Mouse (Mus musculus) gastrocnemius, postnatal 10 days (tissue): Measurements from ENCODE around the gene Mmp25. TPM values are rescaled to one million over a fixed set of nuclear protein-coding genes. Genes with fewer than 3 reads are reported as not detected.

Source experiments
- DNase-seq: peaks from one replicate; pipeline ENCODE4 v3.0.0; 2021; ENCODE audit warnings: mixed read lengths
- total RNA-seq, 2 experiments: library from RNA; stranded (reverse); gene quantifications; 2 replicates each; pipeline ENCODE4 v1.2.3; 2021

Mmp25 gene
- total RNA-seq, 2 experiments from 2014 or later, result 0.35 to 0.43 TPM

DNA sequence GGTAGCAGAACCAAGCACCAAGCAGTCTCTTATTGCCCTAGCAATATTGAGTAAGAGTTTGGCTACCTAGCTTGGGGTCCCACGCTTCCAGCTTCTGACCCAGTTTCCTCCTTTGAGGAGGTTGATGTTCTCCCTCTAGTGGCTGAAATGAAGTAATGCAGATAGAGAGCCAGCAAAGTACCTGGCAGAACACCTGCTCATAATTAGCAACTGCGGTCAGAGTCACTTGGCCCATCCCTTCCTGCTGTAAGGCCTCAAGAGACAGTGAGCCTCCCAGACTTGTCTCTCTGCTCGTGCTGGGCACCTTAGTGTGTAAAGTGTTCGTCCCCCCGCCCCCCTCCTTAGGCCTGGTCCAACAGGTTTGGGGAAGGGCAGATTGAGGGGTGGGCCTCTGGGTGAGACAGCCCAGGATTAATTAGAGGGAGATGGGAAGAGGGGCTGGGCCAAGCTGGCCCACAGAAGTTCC is 19.5 kb upstream of the Mmp25 start:
- DNase-seq, result no peak

DNA sequence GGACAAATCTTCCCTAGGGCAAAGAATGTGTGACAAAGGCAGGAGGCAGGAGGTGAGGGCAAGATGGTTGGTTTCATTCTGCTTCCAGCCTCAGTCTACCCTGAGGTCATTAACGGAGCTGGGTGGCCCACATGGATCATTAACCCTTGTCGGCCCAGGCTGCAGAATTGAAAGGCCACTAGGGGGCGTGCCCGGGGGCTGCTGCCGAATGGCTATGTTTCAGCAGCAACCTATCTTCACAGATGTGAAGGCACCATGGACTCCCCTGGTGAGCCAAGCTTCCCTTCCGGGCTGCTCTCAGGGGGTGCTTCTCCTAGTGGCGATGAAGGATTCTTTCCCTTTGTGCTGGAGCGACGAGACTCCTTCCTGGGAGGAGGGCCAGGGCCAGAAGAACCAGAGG is 16.4 kb upstream of the Mmp25 start:
- no peak for DNase-seq

DNA sequence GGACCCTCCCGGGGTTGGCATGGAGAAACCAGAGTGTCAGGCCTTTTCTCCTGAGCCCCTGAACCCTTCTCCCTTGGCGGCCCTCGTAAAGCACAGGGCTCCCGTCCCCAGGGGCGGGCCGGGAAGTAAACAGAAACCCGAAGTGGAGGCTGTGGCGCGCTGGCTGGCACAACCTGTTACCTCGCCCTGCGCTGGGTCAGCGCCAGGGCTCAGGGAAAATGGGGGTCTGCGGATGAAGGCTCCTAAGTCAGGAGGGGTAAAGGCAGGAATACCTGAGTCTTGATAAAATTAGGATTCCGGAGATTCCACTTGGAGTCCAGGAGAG is 15.8 kb upstream of the Mmp25 start:
- no peak for DNase-seq

DNA sequence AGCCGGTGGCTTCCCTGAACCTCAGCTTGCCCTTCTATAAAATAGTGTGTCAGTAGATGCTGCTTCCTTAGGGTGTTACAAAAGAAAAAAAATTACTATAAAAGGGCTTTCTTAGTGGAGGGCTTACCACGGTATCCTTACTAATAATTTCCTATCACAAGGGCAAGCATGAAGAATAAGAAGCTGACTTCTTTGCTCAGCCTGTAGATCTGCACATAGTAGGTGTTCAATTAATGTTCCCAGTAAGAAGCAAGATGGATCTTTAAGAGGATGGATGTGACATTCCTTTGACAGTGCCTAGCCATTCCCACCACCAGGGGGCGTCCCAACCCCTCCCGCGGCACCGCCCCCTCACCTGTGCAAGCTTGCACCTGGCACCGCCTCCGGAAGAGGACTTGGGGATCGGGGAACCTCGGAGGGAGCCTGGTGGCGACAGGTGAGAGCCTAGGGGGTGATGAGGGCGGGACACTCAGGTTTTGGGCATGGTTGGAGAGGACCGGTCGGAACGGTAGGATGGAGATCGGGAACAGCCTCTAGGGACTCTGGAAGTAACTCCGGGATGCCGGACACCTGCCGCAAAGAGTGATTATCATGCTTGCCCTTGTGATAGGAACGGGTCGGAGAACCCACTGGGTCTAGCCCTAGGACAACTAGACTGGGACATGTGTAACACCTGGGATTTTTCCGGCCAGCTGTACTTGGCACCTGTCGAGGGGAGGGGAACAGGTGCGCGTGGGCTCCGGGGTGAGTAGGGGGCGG is 15.2 kb upstream of the Mmp25 start, which contains the start of gene Bicdl2:
TSS of gene Bicdl2 (plus strand) at position 390 of the 759 bp plus-strand sequence.
- DNase-seq, result no peak

DNA sequence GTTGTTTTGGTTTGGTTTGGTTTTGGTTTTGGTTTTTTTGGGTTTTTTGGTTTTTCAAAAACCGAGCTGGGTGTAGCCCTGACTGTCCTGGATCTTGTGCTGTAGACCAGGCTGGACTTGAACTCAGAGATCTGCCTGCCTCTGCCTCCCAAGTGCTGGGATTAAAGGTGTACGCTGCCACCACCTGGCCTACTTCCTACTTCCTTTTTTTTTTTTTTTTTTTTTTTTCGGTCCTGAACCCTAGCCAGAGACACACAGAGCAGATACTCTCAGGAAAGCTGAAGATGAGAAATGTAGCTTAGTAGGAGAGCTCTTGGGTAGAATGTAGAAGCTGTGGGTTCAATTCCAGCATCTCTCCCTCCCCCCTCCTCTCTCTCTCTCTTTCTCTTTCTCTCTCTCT is 13.4 kb upstream of the Mmp25 start:
- no peak for DNase-seq

DNA sequence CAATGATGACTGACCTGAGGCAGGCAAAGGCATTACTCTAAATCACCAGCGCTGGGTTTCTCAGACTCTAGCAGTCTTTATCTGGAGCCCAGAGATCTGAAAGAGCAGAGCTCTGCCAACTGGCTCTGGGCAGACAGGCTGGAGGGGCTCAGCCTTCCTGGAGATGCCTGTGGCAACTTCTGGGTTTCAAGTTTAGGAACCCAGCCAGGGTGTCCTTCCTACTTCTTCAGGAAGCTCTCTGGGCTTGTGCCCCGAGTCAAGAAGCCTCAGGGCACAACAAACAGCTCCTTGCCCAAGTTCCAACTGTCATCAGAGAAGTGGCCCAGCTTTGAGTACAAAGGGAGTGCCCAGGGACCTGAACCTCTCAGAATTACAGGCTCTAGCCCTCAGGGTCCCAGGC is 9.3 kb upstream of the Mmp25 start:
- DNase-seq, result no peak

DNA sequence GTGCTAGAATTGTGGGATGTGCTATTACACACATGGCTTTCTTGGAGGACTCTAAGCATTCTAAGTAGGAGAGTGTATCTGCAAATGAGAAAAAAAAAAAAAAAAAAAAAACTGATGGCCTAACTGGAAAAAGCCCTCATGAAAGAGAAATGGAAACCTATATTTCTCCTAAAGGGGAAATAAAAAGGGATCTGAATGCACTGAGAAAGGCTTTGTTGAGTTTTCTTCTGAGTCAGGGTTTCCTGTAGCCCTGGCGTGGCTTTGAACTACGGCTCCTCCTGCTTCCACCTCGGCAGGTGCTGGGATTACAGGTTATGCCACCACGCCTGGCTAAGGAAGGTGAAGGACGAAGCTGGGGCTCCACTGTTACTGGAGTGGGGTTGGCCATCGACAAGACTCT is 8.9 kb upstream of the Mmp25 start:
- DNase-seq, result no peak

DNA sequence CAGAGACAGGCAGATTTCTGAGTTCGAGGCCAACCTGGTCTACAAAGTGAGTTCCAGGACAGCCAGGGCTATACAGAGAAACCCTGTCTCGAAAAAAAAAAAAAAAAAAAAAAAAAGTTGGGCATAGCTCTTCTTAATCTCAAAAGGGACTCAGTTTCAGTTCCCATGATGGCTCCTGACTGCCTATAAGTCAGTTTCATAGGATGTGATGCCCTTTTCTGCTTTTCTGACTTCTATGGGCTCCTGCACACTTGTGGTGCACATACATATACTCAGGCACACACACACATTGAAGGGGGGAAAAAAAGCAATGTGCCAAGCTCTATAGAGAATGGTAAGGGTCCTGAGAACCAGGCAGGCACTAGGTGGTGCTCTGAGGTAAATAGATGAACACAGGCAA is 8.2 kb upstream of the Mmp25 start:
- DNase-seq, result no peak

DNA sequence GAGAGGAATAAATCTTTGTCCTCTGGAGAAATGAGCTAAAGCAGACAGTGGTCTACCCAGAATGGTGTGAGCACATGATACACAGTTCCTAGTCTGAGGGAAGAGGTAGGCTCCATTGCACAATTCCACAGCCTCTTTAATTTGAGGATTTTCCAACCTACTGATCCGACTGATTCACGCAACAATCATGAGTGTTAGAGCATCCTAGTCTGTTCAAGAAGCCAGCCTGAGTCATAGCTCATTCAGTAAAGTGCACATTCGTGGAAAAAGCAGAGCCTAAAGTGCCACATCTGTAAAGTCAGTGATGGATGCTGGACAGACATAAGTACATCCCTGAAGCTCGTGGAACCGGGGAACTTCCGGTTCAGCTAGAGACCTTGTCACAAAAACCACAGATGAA is 6.3 kb upstream of the Mmp25 start:
- DNase-seq, result no peak

DNA sequence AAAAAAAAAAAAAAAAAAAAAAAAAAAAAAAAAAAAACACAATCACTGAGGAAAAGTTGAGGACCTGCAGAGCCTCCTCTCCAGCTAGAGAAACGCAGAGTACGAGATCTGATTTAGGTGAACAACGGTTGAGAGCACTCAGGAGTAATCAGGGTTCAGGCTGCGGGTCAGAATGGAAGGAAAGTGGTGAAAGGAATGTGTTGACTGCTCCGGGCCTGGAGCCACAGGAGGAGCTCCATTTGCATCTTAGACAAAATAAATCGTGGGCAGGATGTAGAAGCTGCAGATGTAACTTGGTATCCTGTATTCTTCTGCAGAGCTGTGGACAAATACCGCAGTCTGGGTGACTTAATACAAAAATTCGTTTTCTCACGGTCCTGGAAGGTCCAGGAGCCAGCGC is 817 bp upstream of the Mmp25 start:
- no peak for DNase-seq

DNA sequence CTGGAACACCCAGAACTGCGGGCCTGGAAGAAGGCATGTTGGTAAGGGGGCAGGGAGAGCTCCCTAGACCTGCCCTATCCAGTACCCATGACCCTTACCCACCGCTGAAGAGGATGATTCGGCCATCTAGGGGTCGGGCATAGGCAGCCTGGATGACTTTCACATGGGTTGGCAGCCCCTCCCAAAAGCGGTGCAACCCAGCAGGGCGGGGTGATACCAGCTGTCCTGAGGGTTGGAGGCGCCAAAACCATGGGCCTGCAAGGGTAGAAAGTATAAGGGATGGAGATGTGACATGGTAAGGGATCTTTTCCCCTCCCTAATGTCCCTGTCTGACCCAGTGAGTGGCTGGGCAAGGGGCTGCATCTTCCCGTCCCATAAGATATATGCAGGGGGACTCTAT is 13.8 kb downstream of the Mmp25 start:
- DNase-seq, result no peak

DNA sequence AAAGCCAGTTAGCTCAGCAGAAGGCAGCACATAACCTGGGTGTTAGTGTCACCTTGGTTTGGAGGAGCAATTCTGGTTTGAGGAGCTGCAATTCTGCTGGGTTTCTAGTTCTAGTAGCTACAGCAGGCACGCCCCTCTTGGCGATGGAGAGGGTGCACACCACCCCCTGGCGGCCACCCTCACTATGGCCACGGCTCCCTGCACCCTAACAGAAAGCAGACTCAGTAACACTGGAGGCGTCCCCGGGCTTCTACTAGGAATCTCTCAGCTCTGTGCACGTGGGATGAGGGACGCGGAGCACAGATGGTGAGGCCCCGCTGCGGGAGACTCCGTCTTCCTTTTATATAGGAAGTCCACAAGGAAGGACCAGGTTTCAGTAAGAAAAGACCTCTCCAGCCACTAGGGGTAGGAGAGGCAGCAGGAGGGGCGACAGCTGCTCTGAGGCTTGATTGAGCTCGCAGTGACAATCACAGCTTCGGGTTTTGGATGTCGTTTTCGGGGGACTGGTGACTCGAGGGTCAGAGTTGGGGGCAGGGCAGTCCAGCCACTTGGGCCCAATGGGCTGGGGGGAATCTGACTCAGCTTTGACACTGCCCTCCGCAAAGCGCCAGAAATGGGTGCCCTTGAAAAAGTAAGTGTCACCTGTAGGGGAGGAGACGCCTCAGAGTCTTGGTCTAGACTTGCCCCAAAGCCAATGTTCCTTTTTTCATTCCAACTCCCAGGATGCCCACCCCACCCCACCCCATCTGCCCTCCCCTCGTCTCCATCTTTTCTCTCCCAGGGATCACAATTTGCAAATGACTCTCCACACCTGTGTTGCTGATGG is 14.7 kb downstream of the Mmp25 start:
- peak; percentile 86 for DNase-seq

DNA sequence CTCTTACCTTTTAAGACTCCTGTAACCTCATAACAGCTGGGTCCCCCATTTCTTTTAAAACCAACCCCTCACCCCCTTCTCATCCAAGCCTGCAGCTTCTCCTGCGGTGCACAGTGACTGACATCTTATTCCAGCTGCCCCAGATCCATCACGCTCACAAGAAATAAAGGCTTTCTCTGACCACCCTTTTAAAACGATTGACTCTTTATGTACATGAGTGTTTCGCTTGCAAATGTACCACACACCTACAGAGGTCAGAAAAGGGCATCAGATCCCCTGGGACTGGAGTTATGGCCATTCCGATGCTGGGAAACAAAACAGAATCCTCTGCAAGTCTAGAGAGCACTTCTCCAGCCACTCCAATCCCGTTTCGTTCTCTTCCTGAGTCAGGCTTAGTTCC is 17.3 kb downstream of the Mmp25 start:
- no peak for DNase-seq

DNA sequence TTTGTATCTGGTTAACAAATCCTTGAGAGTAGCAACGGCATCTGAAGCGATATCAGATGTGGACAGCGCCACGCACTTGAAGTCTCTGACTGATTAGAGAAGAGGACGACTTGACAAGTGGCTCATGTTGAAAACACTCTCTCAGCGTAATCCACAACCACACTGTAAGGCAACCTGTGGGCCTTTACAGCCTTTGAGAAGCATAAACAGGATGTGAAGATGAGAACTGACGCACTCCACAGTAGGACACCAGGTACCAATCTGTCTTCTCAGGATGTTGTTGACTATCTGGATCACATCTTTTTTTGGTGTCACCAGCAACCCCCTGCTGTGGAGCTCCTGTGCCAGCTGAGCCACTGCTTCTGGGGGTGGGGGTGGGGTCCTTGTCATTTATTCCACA is 24.7 kb downstream of the Mmp25 start:
- no peak for DNase-seq

DNA sequence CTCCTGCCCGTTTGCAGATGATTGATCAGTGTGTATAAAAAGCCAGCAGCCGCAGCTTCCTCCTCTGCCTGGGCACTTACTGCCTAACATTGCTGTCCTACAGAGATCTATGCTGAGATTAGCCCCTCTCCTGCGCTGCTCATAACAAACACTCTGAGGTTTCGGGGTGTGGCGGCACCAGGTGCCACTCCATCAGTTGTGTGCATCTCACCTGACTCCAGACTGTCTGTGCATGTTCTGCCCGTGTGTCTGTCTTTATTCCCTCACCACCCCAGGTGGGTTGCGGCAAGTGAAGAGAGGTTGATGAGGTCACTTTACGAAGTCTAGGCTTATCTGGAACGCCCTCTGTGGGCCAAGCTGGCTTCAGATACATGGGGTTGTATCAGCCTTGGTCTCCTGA is 28.0 kb downstream of the Mmp25 start:
- DNase-seq, result no peak

DNA sequence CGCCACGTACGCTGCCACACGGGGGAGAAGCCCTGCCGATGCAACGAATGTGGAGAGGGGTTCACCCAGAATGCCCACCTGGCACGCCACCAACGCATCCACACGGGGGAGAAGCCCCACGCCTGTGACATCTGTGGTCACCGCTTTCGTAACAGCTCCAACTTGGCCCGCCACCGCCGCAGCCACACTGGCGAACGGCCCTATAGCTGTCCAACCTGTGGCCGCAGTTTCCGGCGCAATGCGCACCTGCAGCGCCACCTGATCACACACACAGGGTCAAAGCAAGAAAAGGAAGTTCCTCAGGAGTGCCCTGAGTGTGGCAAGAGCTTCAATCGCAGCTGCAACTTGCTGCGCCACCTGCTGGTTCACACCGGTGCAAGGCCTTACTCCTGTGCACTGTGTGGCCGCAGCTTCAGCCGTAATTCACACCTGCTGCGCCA is 34.7 kb downstream of the Mmp25 start:
- DNase-seq, result peak; percentile 57

DNA sequence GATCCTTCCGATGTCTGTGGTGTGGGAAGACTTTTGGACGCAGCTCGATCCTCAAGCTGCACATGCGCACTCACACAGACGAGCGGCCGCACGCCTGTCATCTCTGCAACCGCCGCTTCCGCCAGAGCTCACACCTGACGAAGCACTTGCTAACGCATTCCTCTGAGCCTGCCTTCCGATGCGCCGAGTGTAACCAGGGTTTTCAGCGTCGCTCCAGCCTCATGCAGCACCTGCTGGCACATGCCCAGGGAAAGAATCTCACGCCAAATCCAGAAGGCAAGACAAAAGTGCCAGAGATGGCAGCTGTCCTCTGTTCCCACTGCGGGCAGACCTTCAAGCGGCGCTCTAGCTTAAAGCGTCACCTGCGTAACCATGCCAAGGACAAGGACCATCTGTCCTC is 35.5 kb downstream of the Mmp25 start:
- no peak for DNase-seq

DNA sequence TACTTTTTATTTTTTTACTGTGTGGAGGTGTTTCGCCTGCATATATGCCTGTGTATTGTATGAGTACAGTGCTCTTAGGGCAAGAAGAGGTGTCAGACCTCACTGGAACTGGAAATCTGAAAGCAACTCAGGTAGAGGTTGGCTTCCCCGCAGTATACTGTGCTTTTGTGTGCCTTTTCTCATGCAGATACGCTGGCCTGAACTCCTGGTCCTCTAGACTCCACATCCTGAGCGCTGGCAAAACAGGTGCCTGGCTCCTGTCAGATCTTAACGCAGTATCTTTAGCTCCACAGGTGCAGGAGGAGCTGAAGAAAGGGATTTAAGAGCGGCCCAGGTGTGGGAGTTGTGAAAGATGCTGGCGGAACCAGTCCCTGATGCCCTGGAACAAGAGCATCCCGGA is 39.9 kb downstream of the Mmp25 start:
- no peak for DNase-seq

DNA sequence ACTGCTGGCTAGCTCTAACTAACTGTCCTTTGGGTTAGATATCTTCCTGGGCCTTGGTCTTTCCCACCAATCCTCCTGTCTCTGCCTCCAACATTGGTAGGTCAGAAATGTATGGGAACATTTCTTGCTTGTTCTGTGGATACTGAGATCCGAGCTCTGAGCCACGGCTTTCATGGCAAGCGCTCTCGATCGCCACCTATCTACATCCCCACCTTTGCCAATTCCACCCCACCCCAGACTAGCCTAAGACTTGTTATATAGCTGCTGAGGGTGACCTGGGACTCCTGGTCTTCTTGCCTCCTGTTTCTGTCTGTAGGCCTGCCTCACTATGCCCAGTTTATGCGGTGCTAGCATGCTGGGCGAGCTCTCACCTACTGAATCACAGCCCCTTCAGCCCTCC is 40.7 kb downstream of the Mmp25 start:
- no peak for DNase-seq

DNA sequence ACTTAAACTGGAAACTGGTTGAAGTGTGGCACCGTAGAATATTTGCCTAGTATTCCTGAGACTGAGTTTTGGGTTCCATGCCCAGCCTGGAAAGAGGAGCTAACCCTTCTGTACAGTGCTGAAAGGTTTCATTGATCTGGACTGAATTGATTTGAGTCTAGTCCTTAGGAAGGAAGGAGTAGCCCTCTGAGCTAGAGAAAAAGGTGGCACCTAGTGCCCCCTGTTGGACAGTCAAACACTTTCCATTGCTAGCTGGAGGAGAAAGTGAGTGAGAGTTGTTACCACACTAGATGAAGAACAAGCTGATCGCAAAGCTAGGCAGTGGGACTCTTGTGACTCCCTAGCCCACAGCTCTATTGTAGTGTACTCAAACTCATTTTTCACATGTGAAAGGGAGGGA is 41.5 kb downstream of the Mmp25 start:
- no peak for DNase-seq

DNA sequence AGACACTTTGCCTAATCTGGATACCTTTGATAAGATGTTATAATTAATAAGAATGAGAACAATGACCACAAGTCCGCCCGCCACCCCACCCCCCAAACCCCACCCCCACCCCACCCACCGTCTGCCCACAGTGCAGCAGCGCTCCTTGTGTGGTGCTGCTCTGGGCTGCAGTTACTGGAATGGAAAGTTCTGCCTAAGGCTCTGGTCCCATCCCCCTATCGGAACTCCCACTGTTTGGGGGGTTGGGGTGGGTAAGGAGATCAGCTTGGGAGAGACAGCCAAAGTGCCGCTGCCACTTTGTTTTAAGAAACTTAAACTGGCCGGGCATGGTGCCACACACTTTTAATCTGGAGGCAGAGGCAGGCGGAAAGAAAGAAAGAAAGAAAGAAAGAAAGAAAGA is 42.0 kb downstream of the Mmp25 start:
- no peak for DNase-seq

DNA sequence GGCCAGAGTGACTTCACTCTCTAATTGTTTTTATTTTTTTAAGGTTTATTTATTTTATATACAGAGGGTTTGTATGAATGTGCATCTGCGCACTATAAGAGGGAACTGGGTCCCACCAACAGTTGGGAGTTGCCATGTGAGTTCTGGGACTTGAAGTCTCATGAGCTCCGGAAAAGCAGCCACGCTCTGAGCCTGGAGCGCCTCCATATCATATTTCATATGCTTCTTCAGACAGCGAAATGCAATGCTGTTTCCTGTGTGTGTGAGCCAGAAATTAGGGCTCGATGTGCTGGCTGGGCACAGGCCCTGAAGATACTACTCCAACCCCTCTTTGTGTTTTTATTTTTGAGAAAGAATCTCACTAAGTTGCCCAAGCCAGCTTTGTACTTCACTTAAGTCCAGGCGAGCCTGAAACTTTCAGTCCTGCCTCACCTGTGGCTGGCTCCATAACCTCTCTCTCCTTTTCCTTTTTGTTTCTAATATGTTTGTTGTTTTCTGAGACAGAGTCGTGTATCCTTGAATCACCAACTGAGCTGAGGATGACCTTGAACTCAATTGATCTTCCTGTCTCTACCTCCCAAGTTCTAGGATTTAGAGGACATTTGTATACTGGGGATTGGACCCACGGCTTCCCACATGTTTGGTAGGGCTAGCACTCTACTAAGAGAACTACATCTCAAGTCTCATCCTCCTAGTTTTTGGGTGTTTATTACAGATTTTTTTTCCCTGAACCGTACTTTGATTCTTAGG is 43.1 kb downstream of the Mmp25 start:
- DNase-seq, result no peak
